Mouse (Mus musculus) Muller cell, postnatal 12 days (primary cell): ENCODE measurements at regions not wholly inside any gene's neighbourhood (a gene's known extent, or its start where the extent isn't known, plus 50 kb on each side); places are given as distances from the start of the nearest gene placed in this dataset.
A peak's percentile ranks its signal among the peaks of the same experiment; 100 is the strongest.

Source experiments
- DNase-seq: peaks from one replicate; pipeline ENCODE4 v3.0.0-alpha.2; 2015; ENCODE audit errors: inconsistent ontology term

DNA sequence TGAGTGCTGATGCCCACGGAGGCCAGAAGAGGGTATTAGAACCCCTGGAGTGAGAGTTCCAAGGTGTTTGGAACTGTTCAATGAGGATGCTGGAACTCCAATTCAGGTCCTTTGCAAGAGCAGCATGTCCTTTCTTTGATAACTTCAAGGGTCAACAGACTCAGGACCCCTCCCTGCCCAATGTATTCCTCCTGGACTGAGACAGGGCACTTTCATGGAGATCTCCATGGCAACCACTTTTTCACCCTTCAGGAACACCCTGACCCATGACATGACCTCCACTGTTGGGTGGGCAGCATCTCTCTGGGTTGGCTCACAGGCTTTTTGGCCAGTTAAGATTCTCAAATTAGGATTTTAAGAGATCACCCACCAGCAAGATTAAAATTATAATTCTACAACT is 117.4 kb upstream of the Sulf2 start:
- no peak for DNase-seq

DNA sequence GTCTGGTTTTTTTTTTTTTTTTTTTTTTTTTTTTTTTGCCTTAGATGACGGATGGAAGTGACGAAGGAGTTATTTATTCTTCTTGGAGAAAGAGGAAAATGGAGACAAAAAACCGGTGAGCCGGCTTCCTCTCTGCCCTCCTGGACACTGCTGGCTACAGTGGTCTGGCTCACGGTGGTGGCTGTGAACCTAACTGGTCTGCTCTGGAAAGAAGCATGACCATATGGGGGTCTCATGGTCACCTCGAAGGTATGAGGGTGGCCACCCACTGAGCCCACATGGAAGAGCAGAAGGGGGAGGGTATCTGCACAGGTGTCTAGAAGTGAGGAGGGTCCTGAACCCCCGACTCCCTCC is 116.7 kb upstream of the Sulf2 start:
- no peak for DNase-seq

GRCm38 (mm10) chr2:166271373-166272189 is 116.1 kb upstream of the Sulf2 start:
- no peak for DNase-seq

DNA sequence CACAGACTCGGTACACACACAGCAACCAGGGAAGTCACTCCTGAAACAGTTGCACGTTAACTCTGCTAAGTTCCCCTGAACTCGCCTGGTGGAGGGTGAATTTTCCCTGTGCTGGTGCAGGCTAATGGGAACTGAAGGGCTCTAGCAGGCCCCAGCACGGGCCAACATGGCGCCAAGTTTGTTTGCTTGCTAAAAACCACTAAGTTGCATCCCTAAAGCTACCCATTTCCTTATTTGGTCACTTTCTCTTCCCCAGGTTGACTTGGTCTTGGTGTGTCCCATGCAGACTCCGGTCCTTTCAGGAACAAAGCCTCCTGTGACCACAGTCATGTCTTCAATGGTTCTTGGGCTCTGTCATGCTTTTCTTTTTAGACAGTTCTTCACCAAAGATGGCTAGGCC is 114.5 kb upstream of the Sulf2 start:
- DNase-seq = no peak

- DNase-seq = no peak
These were observed 111.5 kb upstream of the Sulf2 start for GRCm38 (mm10) chr2:166266915-166267314.

DNA sequence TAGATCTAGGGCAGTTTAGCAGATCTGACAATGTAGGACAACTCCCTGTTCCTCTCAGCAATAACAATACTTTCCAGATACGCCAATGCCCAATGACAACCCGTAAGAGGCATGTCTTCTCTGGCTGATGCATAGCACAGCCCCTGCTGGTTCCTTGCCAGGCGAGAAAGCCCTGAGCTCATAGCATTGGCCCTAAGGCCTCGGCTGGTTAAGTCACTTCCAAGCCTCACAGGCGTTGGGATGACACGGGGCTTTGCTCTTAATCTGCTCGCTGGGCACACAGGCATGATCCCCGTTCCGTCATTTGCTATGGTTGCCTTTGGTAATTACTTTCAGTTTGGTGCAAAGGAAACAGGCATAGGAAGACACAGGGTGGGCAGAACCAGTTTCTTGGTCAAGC is 111.0 kb upstream of the Sulf2 start:
- DNase-seq = no peak

GRCm38 (mm10) chr2:166264756-166265155 is 109.3 kb upstream of the Sulf2 start:
- DNase-seq = no peak

- no peak for DNase-seq
These were observed 106.3 kb upstream of the Sulf2 start for GRCm38 (mm10) chr2:166261799-166262198.

DNA sequence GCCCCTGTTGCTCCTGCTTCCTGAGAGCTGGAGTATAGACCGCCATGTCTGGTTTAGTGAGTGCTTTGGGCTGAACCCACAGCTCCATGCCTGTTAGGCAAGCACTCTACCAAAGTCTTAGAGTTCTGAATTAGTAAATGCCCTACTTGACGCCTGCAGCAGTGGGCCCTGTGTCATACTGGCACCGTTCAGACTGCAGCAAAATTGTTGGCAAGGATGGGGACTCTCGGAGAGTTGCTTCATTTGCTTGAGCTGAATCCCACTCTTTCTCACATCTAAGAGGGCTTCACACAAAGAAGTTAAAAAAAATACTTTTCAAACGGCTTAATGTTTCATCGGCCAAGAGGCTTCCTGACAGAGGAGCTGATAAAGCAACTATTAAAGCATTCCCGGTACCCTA is 105.6 kb upstream of the Sulf2 start:
- no peak for DNase-seq

- DNase-seq = no peak
These were observed 103.3 kb upstream of the Sulf2 start for GRCm38 (mm10) chr2:166258771-166259180.

DNA sequence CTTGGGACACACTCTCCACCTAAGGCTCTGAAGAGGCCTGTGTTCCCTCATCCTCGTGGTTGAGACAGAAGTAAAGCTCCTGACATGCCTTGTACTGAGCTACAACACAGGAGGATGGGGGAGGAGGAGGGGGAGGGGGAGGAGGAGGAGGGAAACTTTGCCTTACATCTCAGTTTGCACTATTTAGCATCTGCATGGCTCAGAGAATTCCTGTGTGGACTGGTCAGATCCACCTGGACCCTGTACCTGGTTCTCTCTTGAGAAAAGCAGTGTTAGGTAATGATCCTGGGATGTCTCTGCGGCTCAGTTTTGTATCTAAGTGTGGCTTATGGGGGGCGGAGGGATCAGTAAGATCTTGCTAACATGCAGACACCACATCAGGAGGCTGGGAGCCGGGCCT is 102.2 kb upstream of the Sulf2 start:
- DNase-seq = no peak

GRCm38 (mm10) chr2:166256193-166256592 is 100.7 kb upstream of the Sulf2 start:
- no peak for DNase-seq

GRCm38 (mm10) chr2:166254581-166254980 is 99.1 kb upstream of the Sulf2 start:
- no peak for DNase-seq

DNA sequence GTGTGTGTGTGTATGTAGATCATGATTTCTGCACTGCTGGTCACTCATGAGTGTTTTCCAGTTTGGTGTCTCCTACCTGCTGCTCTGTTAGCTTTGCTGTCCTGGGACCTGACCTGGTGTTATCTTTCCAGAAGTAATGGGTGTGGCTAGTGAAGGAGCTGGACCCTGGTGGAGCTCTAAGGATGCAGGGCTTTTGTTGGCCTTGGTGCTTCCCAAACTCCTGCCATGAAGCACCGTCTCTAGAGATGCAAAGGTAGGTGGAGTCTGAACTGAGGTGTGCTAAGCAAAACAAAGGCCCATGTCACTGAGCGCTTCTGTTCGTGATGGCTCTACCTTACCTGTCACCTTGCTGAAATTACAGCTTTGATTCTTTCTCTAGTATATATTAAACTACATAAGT is 96.6 kb upstream of the Sulf2 start:
- no peak for DNase-seq

- no peak for DNase-seq
These were observed 96.0 kb upstream of the Sulf2 start for GRCm38 (mm10) chr2:166251421-166251820.

DNA sequence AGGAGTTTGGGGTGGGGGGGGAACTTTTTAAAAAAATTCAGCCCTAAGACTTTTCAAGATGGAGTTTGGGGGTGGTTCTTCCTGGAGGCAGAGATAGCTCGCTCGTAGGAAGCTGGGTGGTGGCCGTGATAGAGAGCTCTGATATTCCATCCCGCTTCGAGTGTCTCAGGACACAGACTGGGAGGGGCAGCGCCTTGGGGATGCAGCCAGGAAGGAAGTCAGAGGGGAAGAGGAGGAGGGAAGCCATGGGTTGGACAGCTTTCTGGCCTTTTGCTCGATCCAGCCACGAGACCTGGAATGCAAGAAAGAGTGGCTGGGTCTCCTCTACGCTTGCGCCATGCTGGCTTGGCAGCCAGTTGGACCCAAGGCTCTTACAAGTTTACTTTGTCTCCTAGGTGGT is 95.1 kb upstream of the Sulf2 start:
- DNase-seq = no peak

GRCm38 (mm10) chr2:166249338-166249950 is 94.0 kb upstream of the Sulf2 start:
- DNase-seq = peak; percentile 39

DNA sequence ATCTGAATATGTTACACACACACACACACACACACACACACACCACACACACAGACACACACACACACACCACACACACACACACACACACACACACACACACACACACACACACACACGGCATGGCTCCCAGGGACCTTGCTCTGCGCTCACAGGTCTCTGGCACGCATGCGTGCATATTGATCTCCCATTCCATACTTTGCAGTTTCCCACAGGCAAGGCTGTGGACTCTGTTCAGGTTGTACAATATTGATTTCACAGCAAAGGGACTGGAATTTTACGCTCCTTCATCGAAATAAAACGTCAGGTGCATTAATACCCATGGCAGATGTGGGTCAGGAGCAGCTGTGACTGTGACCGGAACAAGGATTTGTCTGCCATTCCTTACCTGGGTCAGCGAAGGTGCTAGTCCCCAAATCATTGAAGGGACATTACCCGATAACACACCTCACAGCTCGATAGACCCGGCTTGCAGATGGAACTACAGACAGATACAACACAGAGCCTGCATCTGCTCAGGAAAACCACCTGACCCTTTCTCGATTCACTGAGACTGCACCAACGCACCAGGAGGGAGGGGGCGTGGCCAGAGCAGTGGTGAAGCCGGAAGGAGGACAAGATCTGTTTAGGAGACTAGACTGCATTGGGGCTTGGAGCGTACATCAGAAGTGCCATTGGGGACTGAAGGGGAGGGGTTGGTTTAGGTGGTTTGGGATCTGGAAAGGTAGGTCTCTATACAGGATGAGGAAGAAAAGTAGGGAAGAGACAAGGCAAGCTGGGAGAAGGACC is 91.1 kb upstream of the Sulf2 start:
- no peak for DNase-seq

DNA sequence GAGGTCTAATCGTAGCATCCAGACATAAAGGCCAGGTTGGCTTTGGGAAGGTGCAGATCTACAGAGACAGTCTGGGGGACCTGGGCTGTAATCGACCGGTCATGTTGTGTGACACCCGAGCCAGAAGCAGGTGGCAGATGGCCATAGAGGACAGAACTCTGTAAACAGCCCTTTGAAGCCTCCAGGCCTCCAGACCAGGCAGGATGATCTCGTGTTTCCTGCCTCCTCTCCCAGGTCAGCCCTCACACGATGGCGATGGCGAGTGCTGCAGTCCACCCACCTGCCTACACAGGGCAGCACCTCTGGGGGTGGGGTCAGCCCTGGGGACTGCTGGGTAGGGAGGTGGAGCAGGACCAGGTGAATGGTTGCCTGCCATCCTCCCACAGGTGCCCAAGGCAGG is 89.8 kb upstream of the Sulf2 start:
- DNase-seq = no peak

GRCm38 (mm10) chr2:166242786-166243521 is 87.5 kb upstream of the Sulf2 start:
- DNase-seq = no peak

DNA sequence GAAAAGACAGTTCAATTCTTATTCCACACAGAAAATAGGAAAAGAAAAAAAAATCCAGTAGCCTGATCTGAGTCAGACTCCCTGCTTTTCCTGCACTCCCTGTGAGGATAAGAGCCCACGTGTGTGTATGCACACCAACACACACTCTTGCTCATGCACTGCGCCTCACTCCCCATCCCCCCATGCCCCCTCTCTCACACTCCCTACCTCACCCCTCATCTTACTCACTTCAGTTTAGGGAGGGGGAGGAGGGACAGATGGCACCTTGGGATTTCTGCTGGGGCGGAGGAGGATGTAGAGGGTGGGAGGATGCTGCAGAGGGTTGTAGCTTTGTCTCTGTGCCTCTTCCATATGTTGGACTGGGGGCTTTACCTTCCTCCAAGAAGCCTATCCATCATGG is 85.8 kb upstream of the Sulf2 start:
- DNase-seq = no peak

DNA sequence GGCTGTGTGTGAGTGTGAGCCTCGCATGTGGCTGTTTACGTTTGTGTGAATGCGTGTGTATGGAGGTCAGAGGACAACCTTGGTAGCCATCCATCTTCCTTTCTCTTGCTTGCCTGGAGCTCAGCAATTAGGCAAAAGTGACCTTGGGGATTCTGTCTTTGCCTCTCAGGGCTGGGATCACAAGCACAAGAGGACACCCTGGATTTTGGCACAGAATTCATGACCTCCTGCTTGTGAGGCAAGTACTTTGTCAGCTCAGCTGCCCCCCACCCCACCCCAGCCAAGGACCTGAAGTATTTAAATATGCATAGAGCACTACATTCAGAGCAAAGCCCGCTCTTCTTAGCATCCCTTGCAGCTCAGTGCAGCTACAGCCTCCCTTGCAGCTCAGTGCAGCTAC is 84.6 kb upstream of the Sulf2 start:
- no peak for DNase-seq
